Mouse (Mus musculus) ES-Bruce4 (cell line): ENCODE measurements around the gene Zfp316.

ENCODE experiments used
- CTCF ChIP-seq: IDR thresholded peaks from one replicate; pipeline ENCODE4 v1.8.1; 2011; ENCODE audit warnings: low read depth, low read length
- POLR2A ChIP-seq: IDR thresholded peaks from one replicate; pipeline ENCODE4 v1.8.1; 2011; ENCODE audit warnings: low read length; ENCODE audit not compliant: insufficient read depth

- peak; percentile 55 for TF ChIP-seq CTCF
- TF ChIP-seq POLR2A, result no peak
Measured at GRCm38 (mm10) chr5:143294862-143295261, 25.0 kb upstream of the Zfp316 start.
